In the genomic region with DNA sequence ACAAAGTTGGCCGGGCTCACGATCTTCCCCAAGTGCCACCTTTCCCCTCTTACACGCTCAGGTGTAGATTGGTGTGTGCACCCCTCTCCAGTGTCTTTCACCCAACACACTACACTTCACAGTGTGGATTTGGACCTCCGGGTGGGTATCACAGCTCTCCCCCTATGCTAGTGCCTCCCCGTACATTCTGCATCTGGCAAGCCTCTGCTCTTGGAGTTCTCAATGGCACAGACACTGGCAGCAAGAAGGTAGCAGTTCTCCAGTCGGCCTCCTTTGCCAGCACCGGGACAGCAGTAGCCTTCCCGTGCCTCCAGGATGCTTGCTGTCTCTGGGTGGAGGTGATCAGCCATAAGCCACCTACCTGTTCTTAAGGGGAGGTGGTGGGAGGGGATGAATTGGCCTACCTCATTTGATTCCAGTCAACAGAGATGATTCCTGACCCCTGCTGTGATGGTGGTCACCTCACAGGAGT, we compare ENCODE assay signal across 10 mouse cellular contexts. TPM values are rescaled to one million over a fixed set of nuclear protein-coding genes. Genes with fewer than 3 reads are reported as not detected.
DNase-seq lines count a peak whose midpoint lies in the region; ATAC-seq lines count a peak whose summit lies in the region.
"Had no signal": no experiment of that assay in that cellular context is flagged by ENCODE, and none has a peak within 500 bp of the region (broad histone marks: within the 10 kb centered on the region; RNA-seq: fewer than 3 reads in every experiment).

No protein-coding gene starts in this region.

- 81% methylated on average over 8 of the region's 8 CpGs for WGBS in kidney, embryonic 16.5 days
- WGBS in forebrain, embryonic 12.5 days = 88% methylated on average over 8 of the region's 8 CpGs
- 86% methylated on average over 8 of the region's 8 CpGs for WGBS in hindbrain, embryonic 15.5 days
- 83% methylated on average over 8 of the region's 8 CpGs for WGBS in midbrain, embryonic 11.5 days

- no peaks in the 10 kb centered on the region for H3K27me3 ChIP-seq in kidney, embryonic 16.5 days (ENCODE audit: insufficient read depth, low read length)
- H3K27me3 ChIP-seq in forebrain, embryonic 12.5 days = no peaks in the 10 kb centered on the region
- H3K27me3 ChIP-seq in hindbrain, embryonic 15.5 days = no peaks in the 10 kb centered on the region
- no peaks in the 10 kb centered on the region for H3K27me3 ChIP-seq in midbrain, embryonic 11.5 days (ENCODE audit: control insufficient read depth, insufficient read depth, low read length)

- H3K4me2 ChIP-seq in kidney, embryonic 16.5 days (replicated peaks; ENCODE audit: low read depth, low read length) = peak overlapping the region; percentile 44; the same call in 1 of the 2 replicates
- H3K4me2 ChIP-seq in forebrain, embryonic 12.5 days = peak overlapping the region; percentile 35
- no peak overlapping the region for H3K4me2 ChIP-seq in hindbrain, embryonic 15.5 days
- no peak overlapping the region for H3K4me2 ChIP-seq in midbrain, embryonic 11.5 days

- H3K27ac ChIP-seq in kidney, embryonic 16.5 days (ENCODE audit: low read length) = no peak overlapping the region
- 0 out of 2 replicates have a peak overlapping the region, but pooled peaks have one; percentile 42 for H3K27ac ChIP-seq in forebrain, embryonic 12.5 days
- H3K27ac ChIP-seq in hindbrain, embryonic 15.5 days (replicated peaks) = no peak overlapping the region
- no peak overlapping the region for H3K27ac ChIP-seq in midbrain, embryonic 11.5 days (ENCODE audit: low read depth, low read length)
- H3K27ac ChIP-seq: macrophage had no signal

- H3K4me1 ChIP-seq in kidney, embryonic 16.5 days (ENCODE audit: insufficient read depth, low read length) = peaks cover 22% of the 10 kb centered on the region
- peaks cover 10% of the 10 kb centered on the region for H3K4me1 ChIP-seq in forebrain, embryonic 12.5 days
- H3K4me1 ChIP-seq in hindbrain, embryonic 15.5 days (replicated peaks) = peaks cover 11% of the 10 kb centered on the region
- H3K4me1 ChIP-seq in midbrain, embryonic 11.5 days (ENCODE audit: control insufficient read depth, insufficient read depth, low read length) = no peaks in the 10 kb centered on the region

- no peak for DNase-seq in kidney, adult 9 months
- DNase-seq in midbrain, embryonic 11.5 days (ENCODE audit: low spot score, missing footprints) = peak; percentile 90
- DNase-seq in gastrocnemius, postnatal 36 days = no peak
- DNase-seq in layer of hippocampus, postnatal 10 days (ENCODE audit: low spot score in 2 of 2) = no peak
- DNase-seq in cerebellum, postnatal 4 days (ENCODE audit: low spot score in 2 of 2) = no peak

- H3K4me3 ChIP-seq in kidney, embryonic 16.5 days (ENCODE audit: low read length) = no peak overlapping the region
- no peak overlapping the region for H3K4me3 ChIP-seq in forebrain, embryonic 12.5 days (replicated peaks)
- H3K4me3 ChIP-seq in hindbrain, embryonic 15.5 days = no peak overlapping the region
- no peak overlapping the region for H3K4me3 ChIP-seq in midbrain, embryonic 11.5 days (ENCODE audit: low read depth, low read length)

- peaks cover 48% of the 10 kb centered on the region for H3K36me3 ChIP-seq in kidney, embryonic 16.5 days (ENCODE audit: insufficient read depth, low read length)
- H3K36me3 ChIP-seq in forebrain, embryonic 12.5 days (replicated peaks) = peaks cover 50% of the 10 kb centered on the region
- H3K36me3 ChIP-seq in hindbrain, embryonic 15.5 days = peaks cover 38% of the 10 kb centered on the region
- peaks cover 26% of the 10 kb centered on the region; the same call in 1 of the 2 replicates for H3K36me3 ChIP-seq in midbrain, embryonic 11.5 days (ENCODE audit: control insufficient read depth, insufficient read depth, low read length)

- ATAC-seq in kidney, embryonic 16.5 days (ENCODE audit: low FRiP score, low TSS enrichment) = 0 out of 2 replicates have a peak, but pooled peaks have one; percentile 6
- ATAC-seq in forebrain, embryonic 12.5 days (ENCODE audit: low FRiP score) = peak; percentile 12; the same call in 1 of the 2 replicates
- peak; percentile 38; the same call in 1 of the 2 replicates for ATAC-seq in hindbrain, embryonic 15.5 days (ENCODE audit: low FRiP score, low read depth)
- ATAC-seq in midbrain, embryonic 11.5 days (ENCODE audit: low FRiP score) = peak; percentile 10; the same call in 1 of the 2 replicates

- H3K9ac ChIP-seq in kidney, embryonic 16.5 days (replicated peaks; ENCODE audit: low read length) = peak overlapping the region; percentile 37
- peak overlapping the region; percentile 29; the same call in 1 of the 2 replicates for H3K9ac ChIP-seq in forebrain, embryonic 12.5 days
- 0 out of 2 replicates have a peak overlapping the region, but pooled peaks have one; percentile 3 for H3K9ac ChIP-seq in hindbrain, embryonic 15.5 days
- H3K9ac ChIP-seq in midbrain, embryonic 11.5 days (ENCODE audit: low read length) = no peak overlapping the region; the same call in 1 of the 2 replicates

- H3K9me3 ChIP-seq in kidney, embryonic 16.5 days (ENCODE audit: low read length) = no peaks in the 10 kb centered on the region
- no peaks in the 10 kb centered on the region for H3K9me3 ChIP-seq in forebrain, embryonic 12.5 days
- H3K9me3 ChIP-seq in hindbrain, embryonic 15.5 days = no peaks in the 10 kb centered on the region
- no peaks in the 10 kb centered on the region for H3K9me3 ChIP-seq in midbrain, embryonic 11.5 days (ENCODE audit: control insufficient read depth, low read length)

- intact Hi-C loops in gastrocnemius, postnatal 36 days (cut with DNase I) = loop anchor here (2.0 kb wide), 1 partner anchor 46 kb away; no protein-coding TSS in a partner anchor

RNA-seq across cellular contexts. Expression of gene Cbln3, which starts 10.9 kb away (rescaled TPM):
- 0.42 and 0.74 TPM in 2 replicates for polyA plus RNA-seq in kidney, embryonic 16.5 days (2015; fragmentation: Nextera tagmentation; extraction: Ambion mirVana)
- polyA plus RNA-seq in forebrain, embryonic 12.5 days (2016; fragmentation: Nextera tagmentation; extraction: Ambion mirVana) = 0.04 and 0.27 TPM in 2 replicates
- polyA plus RNA-seq in hindbrain, embryonic 15.5 days (2015; fragmentation: Nextera tagmentation; extraction: Ambion mirVana) = 0.51 and 0.52 TPM in 2 replicates
- 0.03 and 0.23 TPM in 2 replicates for polyA plus RNA-seq in midbrain, embryonic 11.5 days (2014; fragmentation: Nextera tagmentation; extraction: Ambion mirVana)
- not detected for total RNA-seq in gastrocnemius, postnatal 36 days (2021)
- total RNA-seq in layer of hippocampus, postnatal 10 days (2021) = 1 to 10 TPM in 1 of 2 experiments, under 1 TPM in 1; 0.62 to 1.0 TPM
- total RNA-seq: MEL had no signal
- polyA plus RNA-seq: macrophage had no signal

RNA-seq across cellular contexts. Expression of gene Khnyn, which starts 11.5 kb away (rescaled TPM):
- polyA plus RNA-seq in kidney, embryonic 16.5 days (2015; fragmentation: Nextera tagmentation; extraction: Ambion mirVana) = 18.7 and 19.3 TPM in 2 replicates
- polyA plus RNA-seq in forebrain, embryonic 12.5 days (2016; fragmentation: Nextera tagmentation; extraction: Ambion mirVana) = 18.9 and 21.2 TPM in 2 replicates
- 10.7 and 10.9 TPM in 2 replicates for polyA plus RNA-seq in hindbrain, embryonic 15.5 days (2015; fragmentation: Nextera tagmentation; extraction: Ambion mirVana)
- 8.5 and 8.7 TPM in 2 replicates for polyA plus RNA-seq in midbrain, embryonic 11.5 days (2014; fragmentation: Nextera tagmentation; extraction: Ambion mirVana)
- total RNA-seq in gastrocnemius, postnatal 36 days (2021) = 1 to 10 TPM; 6.0 to 7.5 TPM
- 10 to 100 TPM; 11.8 to 13.4 TPM for total RNA-seq in layer of hippocampus, postnatal 10 days (2021)

RNA-seq across cellular contexts. Expression of gene Nynrin, which starts 19.5 kb away (rescaled TPM):
- polyA plus RNA-seq in kidney, embryonic 16.5 days (2015; fragmentation: Nextera tagmentation; extraction: Ambion mirVana) = 22.5 and 25.1 TPM in 2 replicates
- polyA plus RNA-seq in forebrain, embryonic 12.5 days (2016; fragmentation: Nextera tagmentation; extraction: Ambion mirVana) = 23.9 and 26.9 TPM in 2 replicates
- 11.2 and 11.8 TPM in 2 replicates for polyA plus RNA-seq in hindbrain, embryonic 15.5 days (2015; fragmentation: Nextera tagmentation; extraction: Ambion mirVana)
- polyA plus RNA-seq in midbrain, embryonic 11.5 days (2014; fragmentation: Nextera tagmentation; extraction: Ambion mirVana) = 10.7 and 12.0 TPM in 2 replicates
- 1 to 10 TPM; 2.1 to 2.7 TPM for total RNA-seq in gastrocnemius, postnatal 36 days (2021)
- 10 to 100 TPM; 17.0 to 17.3 TPM for total RNA-seq in layer of hippocampus, postnatal 10 days (2021)
- total RNA-seq: MEL had no signal

RNA-seq across cellular contexts. Expression of gene Sdr39u1, which starts 26.8 kb away (rescaled TPM):
- polyA plus RNA-seq in kidney, embryonic 16.5 days (2015; fragmentation: Nextera tagmentation; extraction: Ambion mirVana) = 71.1 and 75.8 TPM in 2 replicates
- 42.6 and 51.0 TPM in 2 replicates for polyA plus RNA-seq in forebrain, embryonic 12.5 days (2016; fragmentation: Nextera tagmentation; extraction: Ambion mirVana)
- 148 and 159 TPM in 2 replicates for polyA plus RNA-seq in hindbrain, embryonic 15.5 days (2015; fragmentation: Nextera tagmentation; extraction: Ambion mirVana)
- 25.0 and 27.8 TPM in 2 replicates for polyA plus RNA-seq in midbrain, embryonic 11.5 days (2014; fragmentation: Nextera tagmentation; extraction: Ambion mirVana)
- 100 to 1,000 TPM; 111 to 122 TPM for total RNA-seq in gastrocnemius, postnatal 36 days (2021)
- 10 to 100 TPM; 80.5 to 87.8 TPM for total RNA-seq in layer of hippocampus, postnatal 10 days (2021)

RNA-seq across cellular contexts. Expression of gene Nfatc4, which starts 50.3 kb away (rescaled TPM):
- 38.2 and 38.7 TPM in 2 replicates for polyA plus RNA-seq in kidney, embryonic 16.5 days (2015; fragmentation: Nextera tagmentation; extraction: Ambion mirVana)
- polyA plus RNA-seq in forebrain, embryonic 12.5 days (2016; fragmentation: Nextera tagmentation; extraction: Ambion mirVana) = 25.4 and 35.6 TPM in 2 replicates
- polyA plus RNA-seq in hindbrain, embryonic 15.5 days (2015; fragmentation: Nextera tagmentation; extraction: Ambion mirVana) = 10.3 and 10.9 TPM in 2 replicates
- polyA plus RNA-seq in midbrain, embryonic 11.5 days (2014; fragmentation: Nextera tagmentation; extraction: Ambion mirVana) = 9.9 and 11.5 TPM in 2 replicates
- total RNA-seq in gastrocnemius, postnatal 36 days (2021) = 1 to 10 TPM; 3.3 TPM
- 1 to 10 TPM; 3.9 to 5.8 TPM for total RNA-seq in layer of hippocampus, postnatal 10 days (2021)
- polyA plus RNA-seq: macrophage had no signal

Comparison
In these comparisons a context has a peak if more than half of its experiments do, and no peak if none do; other contexts are left out.
1. H3K4me2 ChIP-seq: peak in kidney, embryonic 16.5 days (single experiment) and forebrain, embryonic 12.5 days (single experiment); none in hindbrain, embryonic 15.5 days (single experiment) and midbrain, embryonic 11.5 days (single experiment).
2. Peak in every context shown above with its lines, with median percentiles within 50 percentile points of each other: ATAC-seq.